Mouse (Mus musculus): ENCODE results near the gene Gnptg.

- TF ChIP-seq CTCF (IDR thresholded peaks at IDR 0.05; ENCODE audit: borderline replicate concordance, extremely low read depth, insufficient read depth, insufficient read length), result no peak
- peak; percentile 47; the same call in 1 of the 2 replicates for TF ChIP-seq POLR2A (IDR thresholded peaks at IDR 0.05; ENCODE audit: borderline replicate concordance, extremely low read depth, insufficient read depth, insufficient read length, poor library complexity, severe bottlenecking)
Measured at GRCm38 (mm10) chr17:25184129-25184691, 55.7 kb downstream of the Gnptg start, which contains the start of gene BC003965.
